Mouse (Mus musculus): ENCODE measurements around the gene Lrrc51. TPM values are rescaled to one million over a fixed set of nuclear protein-coding genes. Genes with fewer than 3 reads are reported as not detected.
"Not testable (repeated sequence)": the region's sequence is repeated elsewhere in the genome, so short reads cannot be mapped to it uniquely, and the experiment has no call there.

The Lrrc51 gene
- total RNA-seq (2021), result 1 to 10 TPM; 1.1 TPM

DNA sequence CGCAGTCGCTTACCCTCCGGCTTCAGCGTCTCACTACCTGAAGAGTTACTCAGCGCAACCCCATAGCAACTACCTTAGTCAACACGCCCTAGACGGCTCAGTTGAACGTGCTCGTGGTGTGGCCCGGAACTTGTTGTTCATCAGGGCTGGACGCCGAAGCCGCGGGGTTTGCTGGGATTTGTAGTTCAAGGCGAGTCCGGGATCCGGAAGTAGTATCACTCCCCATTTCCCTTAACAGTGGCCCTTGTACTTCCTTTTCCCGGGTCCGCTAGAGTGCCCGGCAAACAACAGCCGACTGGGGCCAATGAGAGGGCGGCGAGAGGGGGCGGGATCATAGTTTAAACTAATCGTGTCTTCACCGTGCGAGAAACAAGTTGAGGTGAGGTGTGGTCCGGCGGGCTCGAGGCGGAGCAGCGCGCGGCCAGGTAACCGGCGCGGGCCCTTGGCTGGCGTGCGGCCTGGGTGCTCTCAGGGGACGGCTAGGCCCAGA is at the start of gene Lrrc51, which contains the start of gene Numa1:
Lrrc51 (minus strand) TSS at position 145 of the 490 bp plus-strand sequence.
Numa1 (plus strand) TSS at position 361 of the 490 bp plus-strand sequence.
- peak; percentile 96 for DNase-seq

DNA sequence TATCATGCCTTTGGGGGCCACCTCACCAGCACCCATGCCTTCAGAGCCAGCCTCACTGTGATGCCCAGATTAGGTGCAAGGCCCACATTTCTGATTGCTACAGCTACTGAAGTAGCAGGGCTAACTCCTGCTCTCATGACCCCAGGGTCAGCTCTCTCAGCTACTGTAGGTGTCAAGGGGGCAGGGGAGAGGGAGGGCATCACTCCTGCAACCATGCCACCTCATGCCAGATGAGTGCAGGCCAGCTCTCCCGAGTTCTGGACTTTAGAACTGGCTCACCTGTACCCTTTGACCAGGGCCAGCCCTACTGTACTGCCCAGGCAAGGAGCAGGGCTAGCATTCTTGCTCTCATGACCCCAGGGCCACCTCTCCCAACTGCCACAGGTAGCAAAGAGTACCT is 49.0 kb upstream of the Lrrc51 start:
- no peak for DNase-seq

DNA sequence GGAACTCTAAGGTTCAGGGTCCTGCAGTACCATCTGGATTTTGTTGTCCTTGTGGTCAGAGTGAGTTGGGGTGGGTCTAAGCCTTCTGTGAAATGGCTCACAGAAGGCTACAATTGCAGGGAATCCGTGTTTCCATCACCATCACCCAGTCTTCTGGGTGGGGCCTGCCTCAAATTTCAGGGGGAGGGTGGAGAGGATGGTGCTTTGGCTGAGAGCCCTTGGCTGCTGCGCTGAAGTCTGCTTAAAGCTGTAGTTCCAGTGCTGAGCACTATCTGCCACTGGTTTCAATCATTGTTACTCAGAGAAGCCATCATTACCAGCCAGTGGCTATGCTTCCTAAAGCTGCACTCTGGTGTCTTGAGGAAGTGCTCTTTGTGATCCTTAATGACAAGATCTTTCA is 40.8 kb upstream of the Lrrc51 start:
- peak; percentile 60 for DNase-seq

DNA sequence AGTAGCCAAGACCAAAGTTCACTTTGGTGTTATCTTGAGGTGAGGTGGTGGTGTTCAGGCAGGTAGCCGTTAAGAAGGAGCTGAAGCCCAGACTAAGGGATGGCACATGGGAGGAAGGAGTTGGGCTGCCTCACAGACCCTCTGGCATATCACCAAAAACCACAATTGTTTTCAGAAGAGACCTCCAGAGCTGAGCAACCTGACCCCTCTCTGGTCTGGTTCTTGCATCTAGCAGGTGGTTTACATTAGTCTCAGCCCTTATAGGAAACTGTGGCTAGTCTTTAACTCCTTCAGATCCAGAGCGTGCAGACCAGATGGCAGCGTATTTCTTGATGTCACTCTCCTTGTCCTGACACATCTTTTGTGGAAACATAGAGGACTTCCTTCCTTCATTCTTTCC is 40.0 kb upstream of the Lrrc51 start:
- no peak for DNase-seq

GRCm38 (mm10) chr7:101971721-101972120 is 38.0 kb upstream of the Lrrc51 start:
- no peak for DNase-seq

DNA sequence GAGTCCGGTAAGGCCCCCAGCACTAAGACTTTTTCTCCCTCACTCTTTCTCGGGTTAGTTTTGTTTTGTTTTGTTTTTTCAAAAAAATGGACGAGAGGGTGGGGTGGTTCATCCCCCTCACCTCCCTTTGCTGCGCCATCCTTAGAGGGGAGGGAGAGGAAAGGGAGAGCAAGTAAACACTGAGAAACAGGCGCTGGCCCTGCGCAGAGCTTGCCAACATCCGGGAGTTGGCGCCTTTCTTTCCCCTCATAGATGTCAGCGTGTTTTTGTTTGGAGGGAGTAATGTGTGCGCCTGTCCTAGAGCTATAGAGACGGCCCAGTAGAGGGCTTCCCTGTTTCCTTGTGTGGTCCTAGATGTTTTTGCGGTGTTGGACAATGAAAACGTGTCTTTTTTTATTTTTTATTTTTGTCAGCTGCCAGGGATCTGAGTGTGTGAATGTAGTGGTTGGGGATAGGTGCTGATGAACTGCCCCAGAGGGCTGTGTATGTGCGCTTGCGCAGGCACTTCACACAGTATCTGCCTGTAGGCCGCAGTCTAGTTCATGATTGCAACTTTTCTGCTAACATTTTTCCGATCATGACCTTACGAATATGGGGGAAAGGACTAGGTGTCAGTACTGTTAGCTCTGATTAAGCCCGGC is 37.2 kb upstream of the Lrrc51 start:
- peak; percentile 82 for DNase-seq

DNA sequence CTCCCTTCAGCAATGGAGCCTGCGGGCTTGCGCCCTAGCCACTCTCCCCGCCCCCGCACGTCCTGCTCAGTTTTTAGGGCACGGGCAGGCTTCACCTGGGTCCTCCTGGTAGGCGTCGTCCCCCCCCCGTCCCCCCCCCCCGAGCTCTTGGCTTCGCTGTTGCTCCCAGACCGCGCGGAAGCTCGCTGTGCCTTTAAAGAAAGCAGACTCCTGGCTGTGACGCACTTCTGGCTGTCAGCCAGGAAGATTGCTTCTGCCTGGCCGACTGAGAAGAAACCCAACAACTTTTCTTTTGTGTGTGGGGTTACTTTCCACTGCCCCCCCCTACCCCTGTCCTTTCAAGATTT is 36.7 kb upstream of the Lrrc51 start:
- peak; percentile 94 for DNase-seq

DNA sequence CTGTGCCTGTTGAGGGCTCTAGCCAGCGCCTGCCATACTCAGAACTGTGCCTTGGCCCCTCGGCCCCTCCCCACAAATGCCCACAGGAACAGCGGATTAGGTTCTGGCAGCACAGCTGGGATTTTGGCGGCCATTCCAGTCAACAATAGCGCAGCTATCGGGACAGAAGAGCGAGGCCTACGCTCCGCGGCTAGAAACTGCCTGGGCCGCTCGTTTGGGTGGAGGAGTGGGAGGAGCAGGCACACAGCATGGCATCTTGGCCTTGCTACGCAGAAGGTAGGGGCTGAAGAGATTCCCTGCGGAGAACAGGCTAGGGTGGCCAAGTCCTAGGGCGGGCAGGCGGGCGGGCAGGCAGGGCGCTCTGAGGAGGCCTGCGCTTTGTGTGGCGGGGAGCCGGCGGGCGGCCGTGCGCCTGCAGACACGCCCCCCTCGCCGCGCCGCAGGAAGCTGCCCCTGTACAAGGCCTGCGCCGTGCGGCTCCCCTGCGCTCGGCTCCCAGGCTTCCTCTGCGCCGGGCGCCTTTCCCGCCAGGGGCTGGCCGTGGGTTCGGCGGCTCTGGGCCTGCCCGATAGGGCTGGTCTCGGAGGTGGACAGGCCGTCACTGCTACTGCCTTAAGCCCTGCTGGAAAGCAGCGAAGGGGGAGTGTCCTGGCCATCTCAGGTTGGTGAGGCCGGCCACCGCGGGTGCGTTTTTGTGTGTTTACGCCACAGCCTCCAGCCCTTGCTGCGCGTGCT is 36.2 kb upstream of the Lrrc51 start:
- DNase-seq, result peak; percentile 86

- peak; percentile 18 for DNase-seq
These were observed 35.1 kb upstream of the Lrrc51 start for GRCm38 (mm10) chr7:101968751-101969150.

GRCm38 (mm10) chr7:101967256-101967655 is 33.6 kb upstream of the Lrrc51 start:
- DNase-seq, result no peak

GRCm38 (mm10) chr7:101965606-101966005 is 31.9 kb upstream of the Lrrc51 start:
- DNase-seq, result no peak

- DNase-seq, result no peak
These were observed 30.9 kb upstream of the Lrrc51 start for GRCm38 (mm10) chr7:101964551-101964950.

DNA sequence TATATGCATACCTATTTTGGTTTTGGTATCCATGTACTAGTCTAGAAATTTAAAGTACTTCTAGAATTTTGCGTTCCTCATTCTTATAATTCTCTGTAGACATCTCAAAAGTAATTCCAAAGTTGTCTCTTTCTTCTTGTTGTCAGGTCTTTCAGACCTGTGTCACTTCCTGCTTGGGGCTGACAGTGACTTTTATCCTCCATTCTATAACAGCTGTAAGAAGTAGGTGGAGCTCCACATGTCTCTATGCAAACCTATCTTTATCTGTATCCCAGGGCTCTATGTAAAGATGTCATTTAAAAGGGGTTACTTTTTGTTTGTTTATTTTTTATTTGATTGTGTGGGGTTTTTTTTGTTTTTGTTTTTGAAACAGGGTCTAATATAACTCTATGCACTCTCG is 29.9 kb upstream of the Lrrc51 start:
- no peak for DNase-seq

DNA sequence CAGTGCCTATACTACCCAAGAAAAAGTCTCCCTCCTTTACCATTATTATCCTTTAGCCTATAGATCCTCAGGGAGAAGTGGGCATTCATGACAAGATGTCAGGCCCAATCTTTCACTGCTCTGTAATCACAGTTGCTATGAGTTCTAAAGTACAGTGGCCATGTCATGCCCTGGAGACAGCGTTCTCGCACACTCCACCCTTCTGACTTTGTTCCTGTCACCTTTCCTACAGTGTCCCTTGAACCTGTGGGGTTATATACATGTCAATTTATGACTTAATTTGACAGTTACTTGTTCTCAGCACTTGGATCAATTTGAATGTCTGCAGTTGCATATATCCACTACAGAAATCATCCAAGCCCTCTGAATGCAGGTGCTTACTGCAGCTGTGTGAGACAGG is 29.1 kb upstream of the Lrrc51 start:
- DNase-seq, result no peak

DNA sequence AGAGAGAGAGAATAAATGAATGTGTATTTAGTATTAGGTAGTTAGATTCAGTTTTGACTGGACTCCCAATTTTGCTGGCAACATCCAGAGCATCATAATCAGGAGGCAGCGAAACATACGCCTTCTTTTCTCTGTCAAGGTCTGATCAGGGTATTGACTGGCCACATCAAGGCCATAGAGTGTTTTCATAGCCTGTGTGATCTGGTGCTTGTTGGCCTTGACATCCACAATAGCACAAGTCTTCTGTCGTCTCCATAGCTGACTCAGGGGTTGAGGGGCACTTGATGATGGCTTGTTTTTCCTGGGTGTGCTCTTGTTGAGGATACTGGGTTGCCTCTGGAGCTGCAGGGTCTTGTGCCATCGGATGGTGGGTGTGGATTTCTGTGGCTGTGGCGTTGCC is 23.2 kb upstream of the Lrrc51 start:
- DNase-seq, result no peak

- DNase-seq, result no peak
These were observed 22.8 kb upstream of the Lrrc51 start for GRCm38 (mm10) chr7:101956481-101956880.

- no peak for DNase-seq
These were observed 22.2 kb upstream of the Lrrc51 start for GRCm38 (mm10) chr7:101955862-101956261.

DNA sequence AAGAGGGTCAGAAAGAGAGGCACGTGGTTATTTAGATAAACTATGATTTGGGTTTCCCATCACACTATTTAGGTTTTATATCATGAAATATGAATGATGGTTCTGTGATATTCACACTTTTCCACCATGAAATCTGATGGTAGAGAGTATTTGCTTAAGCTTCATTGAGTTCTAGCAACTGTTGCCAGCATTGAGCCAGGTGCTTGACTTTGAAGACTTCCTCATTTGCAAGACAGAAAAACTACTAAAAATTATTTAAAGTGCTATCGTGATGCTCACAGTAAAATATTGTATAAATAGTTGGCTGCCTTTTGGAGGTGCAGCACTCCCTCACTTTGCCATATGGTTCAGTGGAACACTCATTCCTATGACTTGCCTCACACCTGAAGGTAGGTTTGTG is 21.6 kb upstream of the Lrrc51 start:
- no peak for DNase-seq

GRCm38 (mm10) chr7:101954163-101954562 is 20.5 kb upstream of the Lrrc51 start:
- DNase-seq, result no peak

GRCm38 (mm10) chr7:101952098-101952497 is 18.4 kb upstream of the Lrrc51 start:
- DNase-seq, result no peak

GRCm38 (mm10) chr7:101951648-101952047 is 18.0 kb upstream of the Lrrc51 start:
- peak; percentile 21 for DNase-seq

- DNase-seq, result not testable (repeated sequence)
These were observed 15.3 kb upstream of the Lrrc51 start for GRCm38 (mm10) chr7:101949008-101949407.

DNA sequence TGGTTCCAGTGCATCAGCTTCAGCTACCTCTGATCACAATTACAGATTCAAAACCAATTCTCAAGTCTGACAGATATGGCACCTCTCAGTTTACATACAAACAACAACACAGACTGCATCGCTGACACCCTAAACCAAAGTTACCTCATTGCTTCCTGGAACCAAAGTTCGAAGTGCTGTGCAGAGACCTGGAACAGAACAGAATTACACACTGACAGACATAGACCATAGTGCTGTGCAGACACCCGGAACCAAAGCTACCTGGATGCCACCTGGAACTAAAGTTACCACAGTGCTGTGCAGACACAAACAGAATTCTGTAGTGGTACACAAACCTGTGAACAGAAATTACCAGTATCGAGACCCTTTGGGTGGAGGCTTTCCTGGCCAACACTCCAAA is 6.1 kb upstream of the Lrrc51 start:
- DNase-seq, result no peak

DNA sequence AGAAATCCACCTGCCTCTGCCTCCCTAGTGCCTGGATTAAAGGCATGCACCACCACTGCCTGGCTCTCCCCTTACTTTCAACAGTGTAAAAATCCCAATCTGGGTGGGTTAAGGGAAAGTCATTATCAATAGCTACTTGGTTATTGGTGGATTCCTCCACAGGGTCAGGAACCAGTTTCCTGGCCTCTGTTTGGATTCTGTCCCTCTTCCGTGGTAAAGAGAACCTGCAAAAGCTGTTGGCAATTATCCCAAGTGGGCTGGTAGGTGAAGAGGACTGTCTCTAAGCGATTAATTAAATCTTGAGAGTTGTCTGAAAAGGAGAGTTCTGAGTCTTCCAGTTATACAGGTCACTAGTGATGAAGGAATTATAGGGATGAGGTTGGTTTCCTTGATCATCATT is 4.7 kb upstream of the Lrrc51 start:
- no peak for DNase-seq
